Mouse (Mus musculus) cerebellum, postnatal 36 days (tissue): ENCODE results near the gene Gm17657.
"Not testable (repeated sequence)": the region's sequence is repeated elsewhere in the genome, so short reads cannot be mapped to it uniquely, and the experiment has no call there.

ENCODE experiments used
- DNase-seq, 2 experiments: peaks; one replicate each; pipeline ENCODE4 v3.0.0; 2021 to 2022; ENCODE audit warnings: mixed read lengths in 2 of 2

Gm17657 gene

GRCm38 (mm10) chr17:29545241-29545640 is 4.2 kb downstream of the Gm17657 start:
- DNase-seq = no peak

GRCm38 (mm10) chr17:29544064-29544463 is 5.4 kb downstream of the Gm17657 start:
- no peak for DNase-seq

GRCm38 (mm10) chr17:29542831-29543690 is 6.4 kb downstream of the Gm17657 start:
- peak; percentile 59 to 60 for DNase-seq

GRCm38 (mm10) chr17:29541419-29541818 is 8.0 kb downstream of the Gm17657 start:
- peak; percentile 56 to 59 for DNase-seq

- no peak for DNase-seq
These were observed 9.0 kb downstream of the Gm17657 start for GRCm38 (mm10) chr17:29540426-29540825.

GRCm38 (mm10) chr17:29533866-29534265 is 15.6 kb downstream of the Gm17657 start:
- DNase-seq = no peak

GRCm38 (mm10) chr17:29531757-29532384 is 17.6 kb downstream of the Gm17657 start:
- no peak for DNase-seq

GRCm38 (mm10) chr17:29531278-29531677 is 18.2 kb downstream of the Gm17657 start:
- DNase-seq = no peak

- DNase-seq = no peak
These were observed 18.9 kb downstream of the Gm17657 start for GRCm38 (mm10) chr17:29530508-29530907.

GRCm38 (mm10) chr17:29528568-29529187 is 20.8 kb downstream of the Gm17657 start:
- DNase-seq = no peak

GRCm38 (mm10) chr17:29525613-29526012 is 23.8 kb downstream of the Gm17657 start:
- no peak for DNase-seq

GRCm38 (mm10) chr17:29519731-29520130 is 29.7 kb downstream of the Gm17657 start:
- DNase-seq = no peak

- not testable (repeated sequence) for DNase-seq
These were observed 30.8 kb downstream of the Gm17657 start for GRCm38 (mm10) chr17:29518665-29519064.

GRCm38 (mm10) chr17:29514435-29514834 is 35.0 kb downstream of the Gm17657 start:
- DNase-seq = peak; percentile 79 to 90

- DNase-seq = peak; percentile 20 to 23
These were observed 36.3 kb downstream of the Gm17657 start for GRCm38 (mm10) chr17:29513044-29513730.

GRCm38 (mm10) chr17:29510691-29511090 is 38.7 kb downstream of the Gm17657 start:
- no peak for DNase-seq

GRCm38 (mm10) chr17:29508927-29509608 is 40.4 kb downstream of the Gm17657 start:
- no peak for DNase-seq

GRCm38 (mm10) chr17:29503700-29504099 is 45.7 kb downstream of the Gm17657 start:
- DNase-seq = no peak

- no peak for DNase-seq
These were observed 46.5 kb downstream of the Gm17657 start for GRCm38 (mm10) chr17:29502669-29503665.

- no peak for DNase-seq
These were observed 47.3 kb downstream of the Gm17657 start for GRCm38 (mm10) chr17:29502005-29502668.
